Mouse (Mus musculus) left cerebral cortex, adult 11 months (tissue): Measurements from ENCODE around the gene Ccdc148.

Source experiments
- DNase-seq: peaks from one replicate; pipeline ENCODE4 v3.0.0; 2022; ENCODE audit warnings: low spot score

Ccdc148 gene

GRCm38 (mm10) chr2:58912339-58912738, 248.1 kb downstream of the Ccdc148 start:
- DNase-seq = no peak

DNA sequence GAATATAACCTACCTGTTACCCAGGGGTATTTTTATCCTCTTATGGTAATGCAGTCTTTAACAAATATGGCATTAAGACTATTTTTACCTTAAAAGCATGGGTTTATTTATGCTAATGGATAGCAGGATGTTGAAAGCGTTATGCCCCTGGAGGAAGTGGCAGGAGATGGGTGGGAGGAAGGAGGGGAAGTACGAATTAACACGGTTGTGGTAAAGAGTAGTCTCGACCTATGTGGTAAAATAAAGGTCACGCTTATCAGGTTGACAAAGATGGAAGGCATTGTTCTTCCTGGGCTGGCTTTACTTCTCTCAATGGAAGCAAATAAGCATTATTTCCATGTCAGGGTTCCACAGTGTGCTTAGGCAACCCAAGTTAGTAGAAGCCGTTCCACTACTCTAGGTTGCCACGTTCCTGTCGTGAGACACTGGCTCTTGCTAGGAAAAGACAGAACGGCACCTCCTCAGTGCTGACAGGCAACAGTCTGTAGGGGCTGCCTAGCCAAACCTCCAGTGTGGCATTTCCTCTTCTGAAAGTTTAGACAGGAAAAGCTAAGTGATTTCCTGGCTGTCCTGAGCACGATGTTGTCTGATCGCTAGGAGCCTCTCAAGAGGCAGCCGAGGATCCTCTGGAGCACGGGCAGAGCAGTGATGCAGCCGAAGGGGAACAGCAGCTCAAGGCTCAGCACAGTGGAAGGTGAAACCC, 253.5 kb downstream of the Ccdc148 start:
- DNase-seq = no peak

GRCm38 (mm10) chr2:58905057-58905456, 255.4 kb downstream of the Ccdc148 start:
- no peak for DNase-seq

GRCm38 (mm10) chr2:58879876-58880275, 280.6 kb downstream of the Ccdc148 start:
- DNase-seq = no peak

DNA sequence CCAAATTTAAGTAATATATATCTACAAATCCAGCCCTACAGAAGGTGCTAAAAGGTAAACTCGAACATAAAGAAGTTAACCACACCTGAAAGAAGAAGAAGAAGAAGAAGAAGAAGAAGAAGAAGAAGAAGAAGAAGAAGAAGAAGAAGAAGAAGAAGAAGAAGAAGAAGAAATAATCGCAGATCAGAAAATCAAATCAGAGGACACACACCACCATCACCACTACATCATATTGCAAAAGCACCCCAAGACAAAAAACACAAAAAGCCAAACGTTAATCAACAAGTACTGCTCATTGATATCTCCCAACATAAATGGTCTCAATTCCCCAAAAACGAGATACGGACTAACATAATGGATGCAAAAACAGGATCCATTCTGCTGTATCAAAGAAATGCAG, 301.3 kb downstream of the Ccdc148 start, which contains the start of gene Gm11099:
TSS of gene Gm11099 (plus strand) at position 301 of the 400 bp plus-strand sequence.
- no peak for DNase-seq

- no peak for DNase-seq
Observed at GRCm38 (mm10) chr2:58844499-58844898, 316.0 kb downstream of the Ccdc148 start.

- no peak for DNase-seq
Observed at GRCm38 (mm10) chr2:58842443-58842842, 318.0 kb downstream of the Ccdc148 start.

DNA sequence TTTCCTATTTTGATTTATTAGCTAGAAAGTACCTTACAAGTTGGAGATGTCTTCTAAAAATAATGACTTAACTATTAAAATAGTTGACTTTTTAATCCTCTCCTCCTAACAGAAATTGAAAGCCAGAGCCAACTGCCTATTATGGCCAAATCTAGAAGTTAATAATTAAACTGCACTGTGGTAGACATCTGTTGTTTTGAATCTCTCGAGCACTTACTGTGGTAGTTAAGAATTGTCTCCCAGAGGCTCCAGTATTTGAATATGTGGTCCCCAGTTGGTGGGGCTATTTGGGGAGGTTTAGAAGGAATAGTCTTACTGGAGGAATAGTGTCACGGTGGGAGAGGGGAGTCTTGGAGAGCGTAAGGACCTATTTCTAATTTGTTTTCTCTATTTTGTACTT, 319.5 kb downstream of the Ccdc148 start:
- DNase-seq = no peak

GRCm38 (mm10) chr2:58832253-58832980, 328.1 kb downstream of the Ccdc148 start:
- DNase-seq = no peak

- DNase-seq = no peak
Observed at GRCm38 (mm10) chr2:58829981-58830742, 330.3 kb downstream of the Ccdc148 start.

DNA sequence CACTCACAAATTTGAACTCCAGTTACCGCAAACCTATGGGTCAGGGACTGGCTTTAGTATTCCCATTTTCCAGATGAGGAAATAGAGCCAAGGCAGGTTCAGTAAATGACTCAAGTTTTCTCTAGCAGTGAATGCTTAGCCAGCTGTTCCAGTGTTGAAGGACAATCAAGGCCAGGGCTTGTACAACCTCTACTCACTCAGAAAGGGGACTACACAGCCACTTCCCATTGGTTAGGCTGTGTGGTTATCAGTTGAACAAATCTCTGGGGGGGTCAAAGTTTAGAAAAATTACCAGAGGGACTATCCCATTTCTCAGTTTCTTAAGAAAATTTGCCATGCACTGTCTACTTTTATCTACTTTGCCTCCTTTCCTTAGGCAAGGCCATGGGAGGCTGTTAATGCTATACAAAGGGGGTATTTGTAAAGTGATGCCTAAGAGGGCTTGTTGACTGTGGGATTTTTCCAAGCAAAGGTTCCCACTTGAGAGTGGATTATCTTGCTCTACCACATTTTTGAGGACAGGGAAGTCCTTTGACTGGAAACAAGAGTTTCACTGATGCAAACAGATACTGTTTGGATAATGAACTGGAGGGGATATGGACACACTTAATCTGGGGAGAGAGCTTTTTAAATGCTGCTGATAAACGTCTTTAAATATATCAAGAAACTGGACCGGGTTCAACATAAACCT, 331.4 kb downstream of the Ccdc148 start:
- no peak for DNase-seq

- DNase-seq = no peak
Observed at GRCm38 (mm10) chr2:58812941-58813340, 347.5 kb downstream of the Ccdc148 start.

- DNase-seq = no peak
Observed at GRCm38 (mm10) chr2:58799623-58800022, 360.9 kb downstream of the Ccdc148 start.

- no peak for DNase-seq
Observed at GRCm38 (mm10) chr2:58799126-58799525, 361.4 kb downstream of the Ccdc148 start.

- no peak for DNase-seq
Observed at GRCm38 (mm10) chr2:58797506-58797905, 363.0 kb downstream of the Ccdc148 start.

DNA sequence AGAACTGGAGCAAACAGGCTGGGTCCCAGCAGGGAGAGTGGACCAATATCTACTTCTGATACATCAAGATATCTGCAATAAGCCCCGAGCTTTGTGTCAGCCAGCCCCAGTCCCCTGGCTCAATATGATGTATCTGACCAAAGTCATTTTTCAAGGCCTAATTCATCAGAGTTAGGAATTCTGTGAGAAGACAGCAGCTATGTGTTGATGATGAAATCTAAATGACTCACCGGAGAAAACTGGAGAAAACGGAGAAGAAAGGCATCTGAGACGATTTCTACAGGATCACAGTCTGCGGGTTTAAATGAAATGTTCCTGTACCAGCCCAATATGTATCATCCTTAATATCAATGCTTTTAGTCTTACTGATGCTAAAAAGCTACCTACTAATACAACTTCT, 365.1 kb downstream of the Ccdc148 start:
- DNase-seq = no peak

GRCm38 (mm10) chr2:58794489-58794888, 366.0 kb downstream of the Ccdc148 start:
- no peak for DNase-seq

GRCm38 (mm10) chr2:58790361-58790760, 370.1 kb downstream of the Ccdc148 start:
- DNase-seq = no peak

DNA sequence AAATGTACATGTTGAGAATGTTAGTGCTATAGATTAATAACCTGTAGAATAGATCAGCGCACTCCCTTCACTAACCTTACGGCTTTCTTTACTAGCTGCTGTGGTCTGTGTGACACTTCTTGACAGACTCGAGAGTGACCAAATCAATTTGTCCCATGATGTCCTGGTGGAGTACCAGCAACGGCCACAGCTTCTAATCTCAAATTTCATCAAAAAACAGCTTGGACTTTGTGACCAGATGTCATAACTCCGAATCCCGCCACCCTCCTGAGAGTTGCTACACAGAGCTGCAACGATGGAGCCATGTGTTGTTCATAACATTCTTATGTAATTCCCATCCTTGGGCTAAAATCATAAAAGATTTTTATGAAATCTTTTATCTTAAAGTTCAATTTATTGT, 370.5 kb downstream of the Ccdc148 start:
- DNase-seq = no peak

DNA sequence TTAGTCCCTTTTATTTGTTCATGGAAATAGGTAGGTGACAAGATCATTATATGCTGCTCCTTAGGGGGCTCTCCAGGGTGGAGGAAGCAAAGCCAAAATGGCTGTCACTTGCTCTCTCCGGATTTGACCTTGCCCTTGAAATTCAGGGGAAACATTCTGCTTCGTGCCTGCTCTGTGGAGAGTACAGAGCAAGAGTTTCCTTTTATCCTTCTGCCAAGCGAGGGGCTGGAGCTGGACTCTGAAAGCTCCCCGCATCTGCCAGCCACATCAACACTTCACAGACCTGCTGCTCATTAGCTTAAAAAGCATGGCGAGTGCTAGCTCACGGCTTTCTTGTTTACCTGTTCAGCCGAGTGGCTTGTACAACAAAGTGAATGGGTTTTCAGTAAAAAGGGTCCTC, 373.1 kb downstream of the Ccdc148 start:
- no peak for DNase-seq

DNA sequence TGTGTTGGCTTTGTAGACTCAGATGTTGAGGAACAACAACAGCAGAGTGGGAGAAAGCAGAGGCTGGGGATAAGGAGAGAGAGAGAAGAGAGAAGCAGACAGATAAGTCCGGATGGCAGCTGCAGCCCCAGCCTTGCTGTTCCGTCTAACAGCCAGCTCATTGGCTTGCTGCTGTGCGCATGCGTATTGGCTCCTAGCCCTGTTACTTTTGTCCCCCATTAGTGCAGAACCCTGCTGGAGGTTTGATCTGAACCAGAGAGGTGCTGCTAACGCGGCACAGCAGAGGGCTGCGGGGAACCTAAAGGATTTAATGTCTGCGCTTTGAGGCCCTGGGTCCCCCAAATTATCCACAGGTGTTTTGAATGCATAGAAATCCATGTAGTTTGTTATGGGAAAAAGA, 373.8 kb downstream of the Ccdc148 start:
- no peak for DNase-seq

GRCm38 (mm10) chr2:58786177-58786576, 374.3 kb downstream of the Ccdc148 start:
- DNase-seq = no peak
